Mouse (Mus musculus) lung, adult 2 months (tissue): ENCODE measurements around the gene 1700015F17Rik.

Experiments used
- CTCF ChIP-seq: fragments of 200-500 bp; IDR thresholded peaks from 2 replicates; pipeline ENCODE4 v1.5.1; 2011; ENCODE audit warnings: mild to moderate bottlenecking, low read length, control low read depth; ENCODE audit not compliant: insufficient read depth
- POLR2A ChIP-seq: fragments of 200-500 bp; IDR thresholded peaks from 2 replicates; pipeline ENCODE4 v1.6.1; 2011; ENCODE audit warnings: low read depth, mild to moderate bottlenecking, control low read depth, low read length, borderline replicate concordance; ENCODE audit errors: extremely low read depth

DNA sequence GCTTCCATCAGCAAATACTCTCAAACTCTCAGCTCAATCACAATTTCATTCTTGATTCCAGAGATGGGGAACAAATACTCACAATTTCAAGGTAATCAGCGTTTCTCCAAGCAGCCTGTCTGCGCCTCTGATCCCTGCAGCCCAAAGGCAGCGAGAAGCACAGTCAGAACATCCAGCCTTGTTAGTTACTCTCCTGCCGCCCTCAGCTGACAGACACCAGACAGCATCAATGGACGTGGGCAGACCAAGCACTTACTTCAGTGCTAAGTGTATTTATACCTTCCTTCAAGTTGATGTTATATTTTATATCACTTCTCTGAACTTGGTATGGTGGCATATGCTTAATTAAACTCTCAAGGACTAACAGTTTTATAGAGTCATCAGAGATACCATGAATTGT lies 32.0 kb upstream of the 1700015F17Rik start:
- no peak for TF ChIP-seq CTCF
- no peak for TF ChIP-seq POLR2A
